Mouse (Mus musculus) adrenal gland, adult 8-10 months (tissue): ENCODE results near the gene Trp53bp1. TPM values are rescaled to one million over a fixed set of nuclear protein-coding genes. Genes with fewer than 3 reads are reported as not detected.

Experiments
- DNase-seq: peaks from one replicate; pipeline ENCODE4 v3.0.0; 2022
- total RNA-seq, 4 experiments: library from RNA; stranded (reverse); gene quantifications; 2 replicates each; pipeline ENCODE4 v1.2.4; 2022

Gene Trp53bp1
- 100 to 1,000 TPM in 1 of 4 experiments, 10 to 100 TPM in 3; 81.3 to 124 (median 91.5) TPM for total RNA-seq

DNA sequence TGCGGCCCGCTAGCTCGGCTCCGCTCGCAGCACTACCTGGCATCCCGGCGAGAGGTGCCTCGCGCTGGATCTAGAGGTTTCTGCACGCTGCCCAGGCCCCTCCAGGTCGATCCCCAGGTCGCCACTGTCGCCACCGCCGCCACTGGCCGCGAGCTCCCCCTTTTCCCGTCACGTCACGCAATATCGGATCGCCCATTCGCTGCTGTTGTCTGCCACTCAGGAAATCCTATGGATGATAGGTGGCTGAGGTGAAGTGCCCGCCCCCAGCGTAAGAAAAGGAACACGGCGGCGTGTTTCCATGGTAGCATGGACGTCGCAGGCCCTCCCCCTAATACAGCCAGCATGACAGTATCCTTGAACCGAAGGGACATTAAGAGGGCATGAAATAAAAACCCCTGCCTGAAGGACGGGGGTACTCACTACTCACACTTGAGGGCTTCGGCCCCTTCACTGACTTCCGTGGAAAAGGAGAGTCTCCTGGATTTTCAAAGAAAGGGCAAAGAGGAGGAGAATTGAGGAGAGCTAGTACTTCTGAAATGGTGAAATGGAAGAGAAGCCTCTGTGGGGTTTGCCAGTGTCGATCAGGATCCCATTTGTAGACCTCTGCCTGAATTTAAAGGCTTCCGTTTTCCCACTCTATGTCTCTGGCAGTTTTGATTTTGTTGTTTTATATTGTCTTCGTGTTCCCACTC is at the start of gene Trp53bp1:
TSS of gene Trp53bp1 (minus strand) at position 172 of the 692 bp plus-strand sequence.
- peak; percentile 96 for DNase-seq

DNA sequence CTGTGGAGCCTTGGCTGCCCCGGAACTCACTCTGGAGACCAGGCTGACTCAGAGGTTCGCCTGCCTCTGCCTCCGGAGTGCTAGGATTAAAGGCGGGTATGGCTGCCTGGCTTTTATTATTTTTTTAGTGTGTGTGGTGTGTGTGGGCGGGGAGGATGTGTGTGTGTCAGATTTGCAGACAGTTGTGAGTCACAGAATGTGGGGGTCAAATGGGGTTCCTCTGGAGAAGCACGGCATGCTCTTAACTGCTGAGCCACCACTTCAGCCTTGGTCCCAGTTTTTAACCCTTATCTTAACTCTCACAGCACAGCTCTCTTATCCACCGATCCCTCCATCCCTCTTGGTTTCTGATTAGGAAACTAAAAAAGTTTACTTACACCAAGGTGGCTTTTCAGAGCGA is 45.1 kb upstream of the Trp53bp1 start:
- DNase-seq, result no peak

DNA sequence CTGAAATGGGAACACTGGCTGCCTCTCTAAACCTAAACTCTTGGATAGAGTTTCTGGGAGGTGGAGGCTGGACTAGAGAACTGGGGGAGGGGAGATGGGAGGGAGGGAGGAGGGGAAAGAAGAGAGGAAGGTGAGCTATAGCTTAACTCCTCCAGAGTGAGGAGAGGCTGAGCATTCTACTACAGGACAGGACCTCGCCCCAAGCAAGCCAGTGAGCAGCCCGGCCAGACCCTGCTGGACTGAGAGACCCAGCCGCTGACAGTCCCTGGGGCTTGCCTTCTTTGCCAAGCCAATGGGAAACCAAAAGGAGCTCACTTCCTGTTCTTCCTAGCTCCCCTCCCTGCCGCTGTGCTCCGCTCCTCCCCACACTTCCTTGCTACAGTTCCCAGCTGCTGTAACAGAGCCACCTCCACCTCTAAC is 37.8 kb upstream of the Trp53bp1 start:
- no peak for DNase-seq

GRCm38 (mm10) chr2:121300036-121300435 is 28.8 kb upstream of the Trp53bp1 start:
- DNase-seq, result no peak

DNA sequence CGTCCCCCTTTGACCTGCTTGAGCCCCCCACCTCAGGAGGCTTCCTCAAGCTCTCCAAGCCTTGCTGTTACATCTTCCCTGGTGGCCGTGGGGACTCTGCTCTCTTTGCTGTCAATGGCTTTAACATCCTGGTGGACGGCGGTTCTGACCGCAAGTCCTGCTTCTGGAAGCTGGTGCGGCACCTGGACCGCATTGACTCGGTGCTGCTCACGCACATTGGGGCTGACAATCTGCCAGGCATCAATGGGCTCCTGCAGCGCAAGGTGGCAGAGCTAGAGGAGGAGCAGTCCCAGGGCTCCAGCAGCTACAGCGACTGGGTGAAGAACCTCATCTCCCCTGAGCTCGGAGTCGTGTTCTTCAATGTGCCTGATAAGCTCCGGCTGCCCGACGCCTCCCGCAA is 28.3 kb upstream of the Trp53bp1 start:
- DNase-seq, result no peak

GRCm38 (mm10) chr2:121298131-121298530 is 26.9 kb upstream of the Trp53bp1 start:
- no peak for DNase-seq

DNA sequence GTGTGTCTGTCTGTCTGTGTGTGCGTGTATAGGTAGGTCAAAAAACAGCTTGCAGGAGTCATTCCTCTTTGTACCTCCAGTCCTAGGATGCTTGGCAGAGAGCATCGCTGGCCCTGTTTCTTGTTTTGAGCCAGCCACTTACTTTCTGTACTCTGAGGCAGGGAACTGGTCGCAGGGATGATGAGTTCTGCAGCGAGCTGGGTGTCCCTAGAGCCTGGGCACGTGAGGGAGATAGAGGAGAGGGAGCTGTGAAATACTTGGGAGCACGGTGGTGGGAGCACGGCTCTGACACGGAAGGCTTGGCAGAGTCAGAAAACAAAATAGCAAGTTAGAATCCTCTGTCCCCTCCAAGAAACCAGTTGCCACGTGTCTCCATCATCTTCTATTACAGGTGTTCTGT is 26.5 kb upstream of the Trp53bp1 start:
- DNase-seq, result no peak

DNA sequence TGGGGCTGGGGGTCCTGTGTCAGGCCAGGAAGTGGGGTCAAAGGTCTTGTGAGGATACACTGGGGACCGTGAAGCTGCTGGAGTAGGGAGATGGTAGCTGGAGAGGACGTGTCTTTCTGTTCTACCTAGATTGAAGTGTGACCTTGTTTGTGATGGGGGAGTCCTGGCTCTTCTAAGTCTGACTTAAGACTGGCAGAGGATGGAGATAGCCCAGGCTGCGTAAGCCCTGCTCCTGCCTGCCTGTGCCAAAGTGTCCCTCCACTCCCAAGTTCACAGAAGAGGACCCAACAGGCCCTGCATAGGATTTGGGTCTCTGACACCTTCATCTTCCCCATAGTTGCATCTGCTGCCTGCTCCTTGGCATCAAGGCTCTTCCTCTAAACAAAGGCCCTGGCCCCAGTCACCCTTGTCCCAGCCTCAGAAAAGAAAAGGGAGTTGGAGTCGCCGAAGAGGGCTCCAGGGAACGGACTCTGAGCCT is 25.6 kb upstream of the Trp53bp1 start:
- no peak for DNase-seq

DNA sequence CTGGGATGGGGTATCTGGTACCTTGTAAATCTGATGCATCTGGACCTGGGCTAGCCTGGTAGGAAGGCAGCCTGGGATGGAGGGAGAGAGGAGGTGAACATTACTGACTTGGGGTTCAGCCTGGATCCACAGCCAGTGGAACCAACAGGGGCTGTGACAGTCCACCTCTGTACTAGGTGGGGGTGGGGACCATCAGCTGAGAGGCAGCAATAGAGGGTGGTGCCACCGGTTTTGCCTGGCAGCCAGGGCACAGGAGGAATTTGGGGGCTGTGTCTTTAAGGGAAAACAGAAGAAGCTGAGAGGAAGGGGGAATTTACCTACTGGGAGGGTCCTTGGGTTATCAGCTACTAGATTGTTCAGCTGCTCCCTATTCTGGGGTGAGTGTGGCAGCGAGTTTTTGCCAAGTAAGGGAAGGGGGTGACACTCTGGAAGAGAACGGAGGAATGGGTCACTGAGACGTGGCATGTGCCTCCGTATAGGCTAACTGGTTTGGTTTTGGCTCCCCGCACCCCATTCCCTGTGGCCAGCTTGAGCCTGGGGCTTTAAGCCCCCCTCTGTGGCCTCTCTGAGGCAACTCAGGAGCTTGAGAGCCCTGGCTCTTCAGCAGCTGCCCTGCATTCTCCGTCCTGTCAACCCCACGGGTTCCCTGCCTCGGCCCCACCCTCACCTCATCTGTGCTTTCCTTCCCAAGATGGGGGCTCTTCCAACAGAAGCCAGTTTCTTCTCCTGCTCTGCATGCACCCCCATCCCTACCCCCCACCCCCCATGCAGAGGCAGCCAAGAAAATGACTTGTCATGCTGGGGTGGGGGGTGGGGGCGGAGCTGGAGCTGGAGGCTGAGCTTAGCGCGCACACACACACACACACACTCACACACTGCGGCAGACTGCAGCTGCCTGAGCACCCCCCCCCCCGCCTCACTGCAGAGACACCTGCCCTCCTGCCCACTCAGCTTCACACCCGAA is 24.7 kb upstream of the Trp53bp1 start:
- DNase-seq, result no peak

GRCm38 (mm10) chr2:121294753-121295607 is 23.8 kb upstream of the Trp53bp1 start:
- no peak for DNase-seq

- no peak for DNase-seq
These were observed 23.0 kb upstream of the Trp53bp1 start for GRCm38 (mm10) chr2:121294182-121294581.

DNA sequence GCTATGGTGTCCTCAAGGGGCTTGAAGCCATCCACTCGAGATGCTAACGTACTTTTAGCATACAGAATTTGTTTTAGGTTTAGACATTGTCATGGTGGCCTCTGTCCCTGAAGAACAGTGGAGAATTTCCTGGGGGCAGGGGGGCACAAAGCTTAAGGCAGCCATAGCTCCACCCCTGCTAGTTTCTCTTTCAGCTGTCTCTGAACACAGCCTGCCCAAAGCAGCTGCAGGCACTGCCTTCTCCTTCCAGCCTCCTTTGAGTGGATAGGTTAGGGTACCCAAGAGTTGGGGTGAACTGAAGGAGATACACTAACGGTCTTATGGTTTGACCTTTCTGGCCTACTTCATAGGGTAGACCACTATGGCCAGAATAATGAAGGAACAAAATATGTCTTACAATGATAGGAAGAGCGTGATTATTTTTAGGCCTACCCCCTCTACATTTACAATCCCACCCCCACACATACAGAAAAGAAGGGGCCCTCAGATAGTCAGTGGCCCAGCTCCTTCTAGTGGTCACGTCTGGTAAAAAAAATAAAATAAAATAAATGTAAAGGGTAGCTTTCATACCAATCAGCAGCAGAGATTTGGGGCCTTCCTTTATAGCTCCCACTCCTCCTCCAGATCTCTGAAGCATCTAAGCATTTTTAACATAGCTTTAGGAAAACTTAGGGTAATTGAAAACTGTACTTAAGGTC is 21.3 kb upstream of the Trp53bp1 start:
- DNase-seq, result no peak

DNA sequence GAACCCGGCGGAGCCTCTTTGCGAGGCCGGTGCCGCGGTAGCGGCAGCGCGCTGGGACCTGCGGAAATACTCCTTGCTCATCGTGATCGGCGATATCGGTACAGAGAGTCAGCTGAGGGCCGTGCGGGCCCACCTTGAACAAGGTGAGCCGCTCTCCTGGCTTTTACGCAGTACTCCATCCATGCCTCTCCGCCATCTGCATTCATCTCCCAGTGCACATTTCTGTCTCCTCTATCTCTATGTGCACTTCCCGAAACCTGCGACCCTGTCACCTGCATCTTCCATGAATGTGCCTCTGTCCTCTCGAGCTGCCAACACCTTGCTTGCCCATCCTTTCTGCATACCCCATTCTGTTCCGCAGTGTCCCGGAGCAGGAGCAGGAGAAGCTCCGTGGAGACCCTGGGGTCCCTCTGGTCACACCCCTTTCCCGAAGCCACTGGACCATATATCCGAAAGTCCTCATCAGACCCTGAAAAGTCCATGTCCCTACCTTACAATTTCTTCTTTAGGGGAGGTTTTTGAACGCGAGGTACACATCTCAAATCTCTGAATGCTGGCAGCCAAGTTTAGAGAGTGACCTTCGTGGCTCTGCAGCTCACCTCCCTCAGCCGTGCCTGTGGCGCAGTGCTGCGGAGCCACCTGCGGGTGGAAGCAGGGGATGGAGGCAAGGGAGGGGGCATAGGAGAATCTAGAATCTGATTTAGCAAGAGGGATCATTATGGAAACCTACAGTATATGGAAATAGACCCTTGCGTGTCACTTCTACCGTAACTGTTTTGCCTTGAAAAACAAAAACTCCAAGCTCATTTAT is 18.7 kb upstream of the Trp53bp1 start:
- peak; percentile 22 for DNase-seq

- peak; percentile 93 for DNase-seq
These were observed 17.9 kb upstream of the Trp53bp1 start, which contains the start of gene Map1a for GRCm38 (mm10) chr2:121288901-121289729. Map1a (plus strand) TSS chr2:121289600.

- no peak for DNase-seq
These were observed 16.6 kb upstream of the Trp53bp1 start for GRCm38 (mm10) chr2:121287850-121288249.

GRCm38 (mm10) chr2:121271928-121272516 is 815 bp upstream of the Trp53bp1 start:
- no peak for DNase-seq

DNA sequence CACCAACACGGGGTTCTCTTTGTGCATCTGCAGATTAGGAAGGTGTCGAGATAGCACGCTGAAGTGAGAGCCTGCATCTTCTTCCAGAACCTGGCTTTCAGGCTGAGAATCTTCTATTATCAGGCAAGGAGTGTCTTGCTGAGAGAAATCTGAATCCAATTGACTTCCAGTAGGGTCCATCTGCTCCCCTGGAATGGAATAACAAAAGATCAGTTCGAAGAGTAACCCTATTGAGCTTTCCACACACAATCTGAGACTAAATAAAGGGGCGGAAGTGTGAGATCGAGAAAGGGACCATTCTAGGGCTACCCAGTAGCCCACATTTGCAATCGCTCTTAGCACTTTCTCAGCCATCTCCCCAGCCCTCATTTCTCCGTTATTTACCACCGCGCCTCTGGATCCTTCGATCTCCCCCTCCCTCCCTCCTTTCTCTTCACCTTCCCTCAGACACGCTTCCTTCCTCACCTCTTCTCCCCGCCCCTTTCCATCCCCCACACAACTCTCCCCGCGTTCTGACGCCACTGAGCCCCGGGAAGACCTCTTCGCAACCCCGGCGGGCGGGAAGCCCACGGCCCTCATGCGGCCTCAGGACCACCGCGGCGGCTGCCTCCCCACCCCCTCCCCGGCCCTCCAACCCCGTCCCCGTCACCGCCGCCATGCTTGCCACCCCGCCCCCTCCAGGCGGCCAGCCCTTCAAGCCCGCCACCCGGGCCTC is 529 bp downstream of the Trp53bp1 start:
- no peak for DNase-seq

- no peak for DNase-seq
These were observed 2.8 kb downstream of the Trp53bp1 start for GRCm38 (mm10) chr2:121268446-121268845.

DNA sequence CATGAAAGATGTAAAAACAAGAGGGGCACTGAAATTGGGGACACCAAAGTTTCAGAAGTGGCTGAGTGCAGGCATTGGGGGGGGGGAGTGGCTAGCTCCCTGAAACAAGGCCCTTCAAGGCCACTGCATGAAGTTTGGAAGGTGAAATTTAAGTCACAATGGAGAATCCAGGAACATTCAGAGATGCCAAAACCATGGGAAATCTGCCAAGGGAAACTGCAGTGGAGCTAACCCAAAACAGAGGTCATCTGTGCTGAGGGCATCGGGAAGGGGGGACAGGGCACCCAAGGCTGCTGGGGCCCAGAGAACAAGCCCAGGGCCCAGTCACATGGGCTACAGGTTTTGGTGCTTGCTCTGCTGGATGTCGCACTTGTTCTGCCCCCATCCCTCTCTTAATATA is 21.4 kb downstream of the Trp53bp1 start:
- no peak for DNase-seq
